Mouse (Mus musculus) T-helper 2 cell (primary cell): ENCODE measurements around the gene Dyrk1b.
"Not testable (repeated sequence)": the region's sequence is repeated elsewhere in the genome, so short reads cannot be mapped to it uniquely, and the experiment has no call there.

ENCODE experiments used
- in situ Hi-C: fragments of 300-600 bp; cut with MboI, MseI; formaldehyde crosslinking; loops from one replicate; pipeline ENCODE4 v1.15.1; 2025; ENCODE audit warnings: high pct_unique_total_duplicates

The Dyrk1b gene

DNA sequence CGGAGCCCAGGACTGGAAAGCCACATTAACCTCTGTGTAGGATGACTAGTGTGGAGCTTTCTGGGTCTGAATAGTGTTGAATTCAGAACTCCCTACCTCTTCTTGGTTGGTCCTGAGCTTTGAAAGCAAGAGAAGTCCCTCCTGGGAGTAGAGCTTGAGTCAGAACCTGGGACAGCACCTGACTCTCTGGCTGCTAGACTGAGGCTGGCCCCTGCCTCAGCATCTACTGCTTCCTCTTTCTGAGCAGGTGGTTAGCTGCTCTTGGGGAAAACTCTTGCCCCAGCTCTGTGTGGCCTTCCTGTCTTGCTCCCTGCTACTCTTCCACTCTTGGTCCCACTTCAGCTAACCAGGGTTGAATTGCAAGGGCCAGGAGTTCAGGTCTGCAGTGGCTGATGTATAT lies 12.6 kb downstream of the Dyrk1b start:
- in situ Hi-C loops: no loop called here

DNA sequence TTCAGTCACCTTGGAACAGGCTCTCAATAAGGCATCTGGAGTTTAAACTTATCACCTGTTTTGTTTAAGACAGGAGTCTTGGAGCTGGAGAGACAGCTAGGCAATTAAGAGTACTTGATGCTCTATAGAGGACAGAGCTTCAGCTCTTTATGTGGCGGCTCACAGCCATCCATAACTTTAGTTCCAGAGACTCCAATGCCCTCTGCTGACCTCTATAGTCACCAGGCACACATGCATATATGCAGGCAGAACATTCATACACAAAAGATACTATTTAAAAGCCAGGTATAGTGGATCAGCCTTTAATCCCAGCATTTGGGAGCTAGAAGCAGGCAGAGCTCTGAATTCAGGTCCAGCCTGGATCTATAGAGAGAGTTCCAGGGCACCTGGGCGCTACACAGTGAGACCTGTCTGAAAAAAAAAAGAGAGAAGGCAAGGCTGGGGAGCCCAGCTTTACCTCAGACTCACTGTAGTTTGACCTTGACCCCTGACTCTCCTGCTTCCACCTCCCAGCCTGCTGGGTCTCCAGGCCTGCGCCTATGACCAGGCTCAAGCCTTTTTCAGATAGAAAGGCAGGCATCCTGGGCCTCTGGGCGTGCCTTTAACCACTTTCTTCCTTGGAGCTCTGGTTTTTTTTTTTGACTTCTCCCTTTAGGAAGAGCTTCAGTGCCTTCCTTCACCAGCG lies 16.3 kb downstream of the Dyrk1b start:
- in situ Hi-C loops: no loop called here

DNA sequence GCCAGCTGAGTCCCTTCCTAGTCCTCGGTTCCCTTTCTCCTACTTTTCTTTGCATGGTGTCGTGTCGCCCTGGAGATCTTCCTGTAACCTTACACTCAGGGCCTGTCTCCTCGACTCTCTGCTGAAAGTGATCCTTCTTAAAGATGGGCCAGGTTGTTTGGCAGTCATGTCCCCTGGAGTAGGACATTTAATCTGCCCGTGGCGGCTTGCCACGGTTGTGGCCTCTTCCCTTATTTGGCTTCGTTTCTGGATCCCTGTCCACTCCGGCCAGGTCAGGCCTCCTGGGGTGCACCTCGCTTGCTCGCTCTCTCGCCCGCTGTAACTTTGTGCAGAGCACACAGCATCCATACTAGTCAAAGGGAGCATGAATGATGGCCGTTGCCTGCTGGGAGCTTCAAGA lies 17.3 kb downstream of the Dyrk1b start:
- in situ Hi-C loops: no loop called here

DNA sequence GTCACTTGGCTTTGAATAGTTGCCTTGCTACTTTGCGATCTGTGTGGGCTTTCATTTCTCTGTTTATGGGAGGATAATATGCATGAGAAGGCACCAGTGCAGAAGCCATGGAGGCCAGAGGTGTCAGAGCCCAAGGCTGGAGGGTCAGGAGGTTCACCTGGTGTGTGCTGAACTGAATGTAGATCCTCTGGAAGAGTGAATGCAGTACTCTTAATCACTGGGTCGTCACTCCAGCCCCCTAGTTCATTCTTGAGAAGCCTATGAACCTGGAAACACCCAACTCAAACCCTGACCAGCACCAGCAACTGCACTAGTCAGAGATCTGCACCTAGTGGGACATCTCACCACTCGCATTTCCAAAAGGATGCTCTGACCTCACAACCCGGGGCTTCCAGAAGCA lies 19.8 kb downstream of the Dyrk1b start:
- in situ Hi-C loops: no loop called here

DNA sequence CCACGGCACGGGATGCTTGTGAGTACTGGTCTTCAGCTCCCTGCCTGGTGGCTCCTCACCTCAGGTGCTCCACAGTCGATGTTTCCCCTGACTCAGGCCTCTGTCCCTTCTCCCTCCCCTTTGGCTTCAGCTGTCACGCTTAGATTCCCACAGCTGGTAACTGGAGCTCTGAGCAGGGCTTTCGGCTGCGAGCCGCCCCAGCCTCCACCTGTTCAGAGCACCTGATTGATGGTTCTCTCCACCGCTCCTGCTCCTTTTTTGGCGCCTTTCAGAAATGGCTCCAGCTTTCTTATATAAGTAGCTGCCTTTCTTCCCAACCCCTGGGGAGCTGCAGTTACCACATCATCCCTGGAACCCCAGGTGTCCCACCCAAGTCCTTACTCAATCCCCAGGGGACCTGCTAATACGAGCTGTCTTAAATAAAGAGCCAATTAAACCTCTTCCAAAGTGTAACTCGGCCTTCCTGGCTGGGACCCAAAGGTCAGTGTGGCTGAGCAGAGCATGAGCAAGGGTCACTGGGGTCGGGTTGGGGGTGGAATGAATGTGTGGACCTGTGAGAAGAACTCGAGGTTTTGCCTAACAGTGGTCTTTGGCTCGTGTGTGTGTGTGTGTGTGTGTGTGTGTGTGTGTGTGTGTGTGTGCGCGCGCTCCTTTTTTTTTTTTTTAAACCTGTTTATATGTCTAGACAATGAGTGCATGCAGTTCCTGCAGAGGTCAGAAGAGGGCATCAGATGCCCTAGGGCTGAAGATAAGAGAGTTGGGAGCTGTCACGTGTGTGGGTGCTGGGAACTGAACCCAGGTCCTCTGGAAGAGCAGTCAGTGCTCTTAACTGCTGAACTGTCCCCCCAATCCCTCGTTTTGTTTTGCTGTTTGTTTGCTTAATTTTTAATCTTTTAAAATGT lies 24.2 kb downstream of the Dyrk1b start:
- in situ Hi-C loops: no loop called here

DNA sequence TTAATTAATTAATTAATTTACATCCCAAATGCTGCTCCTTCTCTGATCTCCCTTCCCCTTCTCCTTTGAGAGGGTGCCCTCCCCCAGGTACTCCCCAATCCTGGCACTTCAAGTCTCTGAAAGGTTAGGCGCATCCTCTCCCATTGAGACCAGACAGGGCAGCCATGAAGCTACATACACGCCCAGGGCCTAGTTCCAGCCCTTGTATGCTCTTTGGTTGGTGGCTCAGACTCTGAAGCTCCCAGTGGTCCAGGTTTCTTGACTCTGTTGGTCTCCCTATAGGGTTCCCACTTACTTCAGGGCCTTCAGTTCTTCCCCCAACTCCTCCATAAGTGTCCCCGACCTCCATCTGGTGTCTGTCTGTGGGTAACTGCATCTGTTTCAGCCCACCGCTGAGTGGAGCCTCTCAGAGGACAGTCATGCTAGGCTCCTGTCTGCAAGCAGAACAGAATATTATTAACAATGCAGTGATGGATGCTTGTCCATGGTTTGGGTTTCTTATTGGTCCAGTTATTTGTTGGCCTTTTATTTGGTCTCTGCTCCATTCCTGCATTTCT lies 26.9 kb downstream of the Dyrk1b start:
- in situ Hi-C loops: no loop called here

DNA sequence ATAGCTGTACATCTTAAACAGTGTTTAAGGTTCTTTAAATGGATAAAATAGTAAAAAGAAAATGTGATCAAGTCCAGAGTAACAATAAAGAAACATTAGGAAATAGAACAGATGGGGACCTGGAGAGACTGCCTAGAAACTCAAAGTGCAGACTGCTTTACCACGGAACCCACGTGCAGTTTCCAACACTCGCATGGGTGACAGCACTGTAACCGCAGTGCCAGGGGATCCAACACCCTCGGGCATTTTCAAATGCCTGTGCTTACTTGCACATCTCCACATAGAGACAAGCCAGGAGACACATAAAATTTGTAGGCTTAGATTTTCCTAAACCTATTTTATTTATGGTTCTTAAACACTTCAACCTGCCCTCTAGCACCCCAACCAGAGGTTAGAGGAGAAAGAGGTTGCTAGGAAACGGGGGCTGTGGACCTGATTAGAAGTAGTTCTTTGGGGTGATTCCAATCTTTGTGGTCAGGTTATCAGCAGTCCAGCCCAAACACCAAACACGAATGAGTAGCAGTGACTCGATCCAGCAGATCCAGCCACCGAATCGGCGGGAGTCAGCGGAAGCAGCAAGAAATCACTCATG lies 29.2 kb downstream of the Dyrk1b start:
- in situ Hi-C loops: no loop called here

DNA sequence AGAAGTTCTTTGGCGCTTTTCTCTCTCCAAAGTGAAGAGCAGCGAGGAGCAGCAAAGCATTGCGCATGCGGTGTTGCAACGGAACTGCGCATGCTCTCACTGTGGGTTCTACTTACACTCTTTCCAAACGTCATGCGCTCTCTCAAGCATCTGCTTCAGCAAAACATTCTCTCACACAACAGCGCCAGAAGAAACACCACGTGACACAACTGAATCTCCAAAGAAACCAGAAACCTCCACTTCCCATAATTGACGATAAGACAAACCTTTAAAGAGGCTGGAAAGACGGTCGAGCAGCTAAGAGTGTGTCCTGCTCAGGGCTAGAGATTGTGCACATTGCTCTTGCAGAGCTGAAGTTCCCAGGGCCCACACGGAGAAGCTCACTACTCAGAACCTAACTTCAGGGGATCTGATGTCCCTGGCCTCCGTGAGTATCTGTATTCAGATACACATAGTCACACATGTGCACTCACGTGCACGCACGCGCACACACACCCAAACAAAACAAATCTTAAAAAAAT lies 29.8 kb downstream of the Dyrk1b start:
- in situ Hi-C loops: no loop called here

DNA sequence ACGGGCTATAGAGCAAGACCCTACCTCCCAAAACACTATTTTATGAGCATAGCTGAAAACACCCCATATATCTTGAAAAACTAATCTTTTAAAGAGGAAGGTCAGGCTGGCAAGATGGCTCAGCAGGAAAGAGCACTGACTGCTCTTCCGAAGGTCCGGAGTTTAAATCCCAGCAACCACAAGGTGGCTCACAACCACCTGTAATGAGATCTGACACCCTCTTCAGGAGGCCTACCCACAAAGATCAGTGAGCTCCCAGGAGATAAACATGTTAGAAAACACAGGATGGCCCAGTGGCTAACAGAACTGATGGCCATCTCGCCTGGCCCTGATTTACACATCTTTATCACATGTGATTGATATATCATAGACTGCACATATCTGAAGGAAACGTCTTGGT lies 31.5 kb downstream of the Dyrk1b start:
- in situ Hi-C loops: loop anchor here (5.0 kb wide), 1 partner anchor 68 kb away; no protein-coding TSS in a partner anchor

DNA sequence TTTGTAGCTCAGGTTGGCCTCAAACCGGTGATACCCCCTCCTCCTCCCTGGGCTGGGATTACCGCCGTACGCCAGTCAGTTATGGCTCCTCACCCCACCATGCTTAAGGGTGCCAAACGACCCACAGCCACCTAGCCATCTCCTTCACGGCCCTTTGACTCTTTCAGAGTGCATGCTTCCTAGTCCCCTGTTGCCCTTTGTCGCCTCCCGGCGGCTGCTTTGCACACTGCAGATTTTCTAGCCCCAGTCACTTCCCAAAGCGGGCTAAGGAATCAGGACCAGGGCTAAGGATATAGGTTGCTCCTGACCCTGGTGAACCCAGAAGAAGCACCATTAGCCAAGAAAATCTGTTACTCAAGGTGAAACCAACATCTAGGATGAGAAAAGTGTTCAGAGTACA lies 34.9 kb downstream of the Dyrk1b start:
- in situ Hi-C loops: loop anchor here (5.0 kb wide), 1 partner anchor 72 kb away; no protein-coding TSS in a partner anchor

DNA sequence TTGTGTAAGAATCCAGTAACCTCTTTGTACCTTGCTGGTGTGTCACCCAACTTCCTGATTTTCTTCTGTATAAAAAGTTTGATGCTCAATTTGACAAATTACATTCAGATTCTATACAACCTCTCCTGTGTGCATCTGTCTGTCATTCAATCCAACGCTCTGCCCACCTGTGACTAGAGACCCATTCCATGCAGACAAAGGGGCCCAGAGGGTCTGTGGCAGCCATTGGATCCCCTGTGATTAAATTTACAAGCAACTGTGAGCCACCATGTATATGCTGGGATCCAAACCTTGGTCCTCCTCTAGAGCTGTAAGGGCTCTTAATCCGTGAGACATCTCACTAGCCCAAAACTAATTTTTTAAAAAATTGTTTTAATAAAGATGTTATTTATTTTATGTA lies 36.7 kb downstream of the Dyrk1b start:
- in situ Hi-C loops: not testable (repeated sequence)

DNA sequence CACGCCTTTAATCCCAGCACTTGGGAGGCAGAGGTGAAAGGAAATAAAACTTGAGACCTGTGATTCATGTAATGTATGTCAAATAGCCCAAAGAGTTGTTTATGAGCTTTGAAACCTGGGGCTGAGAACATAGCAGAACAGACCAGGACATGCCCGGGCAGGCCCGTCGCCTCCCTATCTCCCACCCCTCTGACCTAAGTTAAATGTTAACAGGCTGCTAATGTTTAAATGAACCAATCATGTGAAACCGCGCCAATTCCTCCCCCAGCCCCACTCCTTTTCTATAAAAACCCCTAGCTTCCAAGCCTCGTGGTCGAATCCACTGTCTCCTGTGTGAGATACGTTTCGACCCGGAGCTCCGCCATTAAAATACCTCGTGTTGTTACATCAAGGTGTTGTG lies 38.5 kb downstream of the Dyrk1b start:
- in situ Hi-C loops: not testable (repeated sequence)

DNA sequence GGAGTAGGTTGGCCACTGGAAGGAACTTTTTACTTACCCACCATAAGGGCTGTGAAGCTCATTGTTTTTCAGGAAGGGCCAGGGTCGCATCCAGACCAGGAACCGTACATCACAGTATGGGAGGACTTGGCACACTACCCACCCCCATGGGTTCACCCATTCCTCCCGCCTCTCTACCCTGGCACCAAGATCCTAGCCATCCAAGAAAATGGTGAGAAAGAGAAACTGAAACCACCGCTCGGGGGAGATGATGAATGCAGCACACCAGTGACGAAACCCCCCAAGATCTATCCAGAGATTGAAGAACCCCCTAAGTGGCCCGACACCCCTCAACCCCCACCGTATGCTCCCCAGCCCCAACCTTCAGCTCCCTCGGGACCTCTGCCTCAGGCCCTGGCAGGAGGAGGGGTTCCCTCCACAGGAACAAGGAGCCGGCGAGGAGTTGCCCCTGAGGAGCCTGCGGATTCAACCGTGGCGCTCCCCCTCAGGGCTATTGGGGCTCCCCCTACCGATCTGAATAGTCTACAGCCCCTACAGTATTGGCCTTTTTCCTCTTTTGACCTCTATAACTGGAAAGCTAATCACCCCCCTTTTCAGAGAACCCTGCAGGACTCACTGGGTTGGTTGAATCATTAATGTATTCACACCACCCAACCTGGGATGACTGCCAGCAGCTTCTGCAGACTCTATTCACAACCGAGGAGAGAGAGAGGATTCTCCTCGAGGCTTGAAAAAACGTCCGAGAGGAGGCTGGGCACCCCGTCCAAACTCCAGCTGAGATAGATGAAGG lies 39.9 kb downstream of the Dyrk1b start:
- in situ Hi-C loops: not testable (repeated sequence)

DNA sequence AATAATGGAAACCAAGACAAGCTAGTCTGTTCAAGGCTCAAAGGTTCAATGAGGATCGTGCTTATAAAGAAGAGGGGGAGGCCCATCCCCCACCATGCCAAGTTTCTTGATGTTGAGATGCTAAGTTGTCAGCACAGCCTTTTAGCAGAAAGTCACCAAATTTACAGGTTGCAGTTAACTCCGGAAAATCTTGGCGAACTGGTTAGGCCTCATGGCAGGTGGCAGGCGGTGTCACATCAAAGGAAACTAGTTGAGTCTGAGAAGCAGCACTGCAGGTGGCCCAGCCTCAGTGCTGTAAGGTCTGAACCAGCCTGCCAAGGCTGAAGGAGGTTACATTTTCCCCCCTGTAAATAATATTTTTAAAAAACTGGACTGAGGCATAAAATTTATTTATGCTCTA lies 47.6 kb downstream of the Dyrk1b start:
- in situ Hi-C loops: loop anchor here (25.0 kb wide), 1 partner anchor 1335 kb away; no protein-coding TSS in a partner anchor

DNA sequence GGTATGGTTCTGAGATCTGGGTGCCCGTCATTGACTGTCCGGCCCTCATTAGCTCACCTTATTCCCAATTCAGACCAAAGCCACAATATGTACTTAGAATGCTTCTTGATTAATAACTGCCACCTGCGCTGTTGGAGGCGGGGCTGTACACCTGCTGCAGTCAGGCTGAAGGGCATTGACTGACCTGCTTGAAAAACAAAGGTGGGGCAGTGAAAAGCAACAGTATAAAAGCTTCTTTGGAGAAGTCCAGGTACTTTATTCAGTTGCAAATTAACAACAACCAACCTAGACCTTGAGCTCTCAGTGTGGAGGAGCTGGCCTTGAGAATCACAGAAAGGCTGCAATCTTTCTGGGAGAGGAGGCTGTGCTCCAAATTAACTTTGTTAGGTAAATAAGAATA lies 48.2 kb downstream of the Dyrk1b start:
- in situ Hi-C loops: loop anchor here (25.0 kb wide), 1 partner anchor 1335 kb away; no protein-coding TSS in a partner anchor
